Mouse (Mus musculus) liver, embryonic 14.5 days (tissue): ENCODE results near the gene Angel1. TPM values are rescaled to one million over a fixed set of nuclear protein-coding genes. Genes with fewer than 3 reads are reported as not detected.

ENCODE experiments used
- ATAC-seq: fragments of 200-750 bp; cut with Nextera tagmentation; 2 replicates; pipeline ENCODE4 v1.8.0; 2017; ENCODE audit warnings: moderate number of reproducible peaks, mild to moderate bottlenecking, moderate library complexity; ENCODE audit not compliant: insufficient read depth
- DNase-seq, 3 experiments: peaks; one replicate each; pipeline ENCODE4 v3.0.0-alpha.2; 2012 to 2013; ENCODE audit warnings: low read depth in 3 of 3, low spot score in 3 of 3
- H3K27ac ChIP-seq: fragments of 300-500 bp; sonication (generic); 2 replicates; pipeline ENCODE4 v1.5.1; 2014; ENCODE audit warnings: moderate library complexity, mild to moderate bottlenecking, control low read depth, inconsistent platforms
- H3K27me3 ChIP-seq: fragments of 300-500 bp; sonication (generic); 2 replicates; pipeline ENCODE4 v1.6.1; 2014; ENCODE audit warnings: mild to moderate bottlenecking, low read length, moderate library complexity; ENCODE audit not compliant: control insufficient read depth, insufficient read depth
- H3K36me3 ChIP-seq: fragments of 300-500 bp; sonication (generic); replicated peaks from 2 replicates; pipeline ENCODE4 v1.6.1; 2014; ENCODE audit warnings: low read depth; ENCODE audit not compliant: control insufficient read depth, insufficient read depth
- H3K4me1 ChIP-seq, 2 experiments: fragments of 200-500 bp in 1 of 2; fragments of 300-500 bp in 1 of 2; sonication (generic) in 1 of 2; replicated peaks; 2 replicates each; pipeline ENCODE4 v1.6.1; 2012 to 2014; ENCODE audit warnings: antibody characterized with exemption in 1 of 2, inconsistent platforms in 1 of 2, low read length in 1 of 2; ENCODE audit not compliant: control insufficient read depth in 2 of 2, insufficient read depth in 2 of 2
- H3K4me2 ChIP-seq: fragments of 300-500 bp; sonication (generic); 2 replicates; pipeline ENCODE4 v1.6.1; 2014; ENCODE audit warnings: low read depth, mild to moderate bottlenecking, control low read depth, moderate library complexity
- H3K4me3 ChIP-seq, 2 experiments: fragments of 200-500 bp in 1 of 2; fragments of 300-500 bp in 1 of 2; sonication (generic) in 1 of 2; 2 replicates each; pipeline ENCODE4 v1.5.1; 2012 to 2014; ENCODE audit warnings: low read depth in 2 of 2, low read length in 2 of 2, mild to moderate bottlenecking in 2 of 2, control low read depth in 1 of 2, inconsistent platforms in 1 of 2, moderate library complexity in 1 of 2; ENCODE audit not compliant: insufficient read depth in 1 of 2
- H3K9ac ChIP-seq: fragments of 300-500 bp; sonication (generic); replicated peaks from 2 replicates; pipeline ENCODE4 v1.6.1; 2014; ENCODE audit warnings: mild to moderate bottlenecking, control low read depth, moderate library complexity
- H3K9me3 ChIP-seq: fragments of 300-500 bp; sonication (generic); 2 replicates; pipeline ENCODE4 v1.6.1; 2016; ENCODE audit warnings: low read length, mixed read lengths; ENCODE audit not compliant: control insufficient read depth
- CTCF ChIP-seq: IDR thresholded peaks from 2 replicates; pipeline ENCODE4 v1.5.1; 2016; ENCODE audit warnings: antibody characterized with exemption, low read depth, control low read depth
- EP300 ChIP-seq: IDR thresholded peaks from 2 replicates; pipeline ENCODE4 v1.6.1; 2016; ENCODE audit warnings: antibody characterized with exemption, low read depth
- WGBS: fragments of 180-500 bp; shearing (Covaris S2); extraction: QIAGEN DNeasy Blood & Tissue Kit; methylation state at CpG from one replicate; pipeline ENCODE4 v1.1.7; 2014; ENCODE audit not compliant: insufficient replicate concordance; 5-methylcytosine and 5-hydroxymethylcytosine counted together
- polyA plus RNA-seq, 2 experiments: library from polyadenylated mRNA; depleted of rRNA in 1 of 2; stranded (reverse) in 1 of 2; unstranded in 1 of 2; fragments of >200 nt; fragmentation: Nextera tagmentation in 1 of 2; extraction: Ambion mirVana in 1 of 2; gene quantifications; 2 replicates each; pipeline versions ENCODE4 v1.2.1 to v1.2.3; 2012 to 2014

Gene Angel1
- polyA plus RNA-seq, 2 experiments: 0.60 to 1.1 TPM

DNA sequence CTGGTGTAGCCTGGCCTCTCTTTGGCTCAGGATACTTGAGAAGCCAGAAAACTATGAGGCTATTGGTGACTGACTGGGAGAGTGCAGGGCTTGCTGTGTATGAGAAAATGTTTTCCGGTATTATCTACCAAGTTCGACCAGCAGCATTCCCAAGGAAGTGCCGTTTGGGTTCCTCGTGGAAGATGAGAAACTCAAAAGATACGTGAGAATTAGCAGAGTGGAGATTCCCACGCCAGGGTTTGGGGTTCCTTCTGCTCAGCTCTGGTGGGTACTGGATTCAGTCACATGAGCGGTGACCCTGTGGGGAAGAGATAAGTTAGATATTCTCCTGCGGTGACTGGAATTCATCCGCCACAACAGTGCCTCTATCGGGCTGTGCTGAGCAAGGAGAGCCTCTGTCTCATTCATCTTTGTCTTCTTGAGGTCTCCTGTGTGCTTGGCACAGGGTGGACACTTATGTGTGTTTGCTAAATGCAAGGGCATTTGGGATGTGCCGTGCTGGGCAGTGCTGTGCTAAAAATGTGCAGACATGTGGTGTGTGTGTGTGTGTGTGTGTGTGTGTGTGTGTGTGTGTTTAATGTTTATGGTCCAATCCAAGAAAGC, 45.6 kb downstream of the Angel1 start:
- TF ChIP-seq EP300 (no peak), CTCF (no peak)
- no peaks in the 10 kb centered on the region for H3K9me3 ChIP-seq
- H3K4me2 ChIP-seq: peak overlapping the region; percentile 53; the same call in 1 of the 2 replicates
- peaks cover 0 to 1% of the 10 kb centered on the region in 2 experiments; a peak in 1 of 4 replicates for H3K4me1 ChIP-seq
- ATAC-seq (no peak), DNase-seq (no peak)
- peak overlapping the region in 1 of 2 experiments; percentile 21; a peak in 2 of 4 replicates for H3K4me3 ChIP-seq
- no peak overlapping the region for H3K27ac ChIP-seq
- H3K36me3 ChIP-seq: no peaks in the 10 kb centered on the region
- no peak overlapping the region for H3K9ac ChIP-seq
- WGBS: 10% methylated on average over 11 of the region's 11 CpGs
- peaks cover 22% of the 10 kb centered on the region for H3K27me3 ChIP-seq

DNA sequence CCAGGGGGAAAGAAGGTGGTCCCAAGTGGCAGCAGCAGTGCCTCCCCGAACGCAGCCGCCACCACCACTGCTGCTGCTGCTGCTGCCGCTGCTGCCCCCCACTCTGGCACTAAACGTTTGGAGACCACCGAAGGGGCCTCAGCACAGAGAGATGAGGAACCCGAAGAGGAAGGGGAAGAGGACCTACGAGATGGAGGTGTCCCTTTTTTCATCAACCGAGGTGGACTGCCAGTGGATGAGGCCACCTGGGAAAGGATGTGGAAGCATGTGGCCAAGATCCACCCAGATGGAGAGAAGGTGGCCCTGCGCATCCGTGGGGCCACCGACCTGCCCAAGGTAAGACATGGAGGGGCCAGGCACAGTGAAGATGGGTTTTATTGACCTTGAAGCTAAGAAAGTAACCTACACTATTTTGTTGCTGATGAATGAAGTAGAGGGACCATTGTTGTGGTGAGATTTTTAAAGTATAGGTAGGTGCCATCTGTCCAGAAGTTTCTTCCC, 46.2 kb downstream of the Angel1 start:
- Histone ChIP-seq H3K27me3 (peaks cover 22% of the 10 kb centered on the region), H3K4me3 (peak overlapping the region in 1 of 2 experiments; percentile 0; a peak in 2 of 4 replicates), H3K27ac (no peak overlapping the region), H3K4me2 (peak overlapping the region; percentile 53), H3K9ac (no peak overlapping the region), H3K4me1 (no peaks in the 10 kb centered on the region; a peak in 1 of 4 replicates), H3K9me3 (no peaks in the 10 kb centered on the region), H3K36me3 (no peaks in the 10 kb centered on the region)
- no peak for TF ChIP-seq CTCF
- no peak for TF ChIP-seq EP300
- ATAC-seq (no peak), DNase-seq (no peak)
- 14% methylated on average over 12 of the region's 12 CpGs for WGBS

DNA sequence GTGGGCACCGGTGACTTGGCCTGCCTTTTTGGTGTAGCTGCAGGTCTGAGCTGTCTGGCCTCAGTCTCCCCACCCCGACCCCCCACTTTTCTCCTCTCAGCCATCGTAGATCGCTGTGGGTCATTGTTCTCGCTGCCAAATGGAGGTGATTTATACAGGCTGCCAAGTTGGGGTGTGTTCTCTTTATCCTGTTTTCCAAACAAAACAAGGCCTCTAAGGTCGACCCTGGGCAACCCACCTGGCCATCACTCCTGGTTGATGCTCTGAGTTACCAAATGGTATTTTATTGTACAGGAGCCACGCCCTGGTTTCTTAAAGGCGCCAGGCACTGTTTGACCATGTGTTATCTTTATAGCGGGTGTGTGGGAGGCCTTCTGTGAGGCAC, 46.7 kb downstream of the Angel1 start:
- H3K27me3 ChIP-seq: peaks cover 22% of the 10 kb centered on the region
- H3K36me3 ChIP-seq: no peaks in the 10 kb centered on the region
- H3K27ac ChIP-seq: no peak overlapping the region
- H3K4me1 ChIP-seq: no peaks in the 10 kb centered on the region; a peak in 1 of 4 replicates
- peak overlapping the region; percentile 49 to 58 for H3K4me3 ChIP-seq
- no peak overlapping the region for H3K9ac ChIP-seq
- no peak for TF ChIP-seq CTCF
- no peak for TF ChIP-seq EP300
- no peak for DNase-seq
- no peak for ATAC-seq
- no peaks in the 10 kb centered on the region for H3K9me3 ChIP-seq
- H3K4me2 ChIP-seq: peak overlapping the region; percentile 53
- under 1% methylated on average over 9 of the region's 9 CpGs for WGBS

DNA sequence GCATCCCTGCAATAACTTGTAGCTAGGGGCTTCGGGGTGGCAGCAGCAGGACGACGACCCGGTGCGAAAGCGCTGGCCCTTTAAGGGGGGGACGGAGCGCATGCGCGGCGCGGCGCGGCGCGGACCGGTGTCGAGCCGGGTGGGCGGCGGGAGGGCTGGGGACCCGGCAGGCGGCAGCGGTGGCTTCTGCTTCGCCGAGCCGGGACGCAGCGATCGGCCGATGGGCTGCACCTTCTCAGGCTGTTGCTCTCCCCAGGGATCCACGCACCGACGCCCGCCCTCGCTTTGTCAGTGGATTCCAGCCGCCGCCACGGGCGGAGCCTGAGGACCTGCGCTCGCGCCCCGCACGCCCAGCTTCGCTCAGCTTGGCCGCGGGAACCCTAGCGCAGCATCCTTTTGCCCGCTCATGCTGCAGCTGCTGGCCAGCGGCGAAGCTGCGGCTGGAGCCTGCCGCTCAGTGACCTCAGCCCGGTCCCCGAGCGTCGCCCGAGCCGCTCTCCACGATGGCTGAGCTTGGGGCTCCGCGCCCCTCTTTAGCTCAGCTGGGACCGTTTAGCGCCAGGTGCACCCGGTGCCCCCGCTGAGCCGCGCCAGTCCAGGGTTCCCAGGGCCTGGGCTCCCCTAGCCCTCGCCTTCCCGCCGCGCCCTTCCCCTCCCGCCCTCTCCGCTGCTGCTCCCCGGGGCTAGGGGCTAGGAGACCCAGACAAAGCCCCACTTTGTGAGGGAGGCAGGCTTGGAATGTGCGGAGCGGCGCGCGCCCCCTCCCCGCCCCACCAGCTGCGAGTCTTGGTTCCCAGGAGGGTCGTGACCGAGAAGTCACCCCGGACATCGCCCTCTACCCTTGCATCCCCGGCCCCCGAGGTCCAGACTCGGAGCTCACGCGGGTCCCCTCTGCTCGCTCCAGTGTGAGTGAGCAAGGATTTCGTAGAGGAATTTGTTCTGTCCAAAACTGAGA, 47.4 kb downstream of the Angel1 start, which contains the start of gene Vash1:
TSS of gene Vash1 (plus strand) at position 110 of the 955 bp plus-strand sequence.
- no peak for ATAC-seq
- WGBS: under 1% methylated on average over 94 of the region's 94 CpGs
- Histone ChIP-seq H3K4me1 (no peaks in the 10 kb centered on the region; a peak in 1 of 4 replicates), H3K27me3 (peaks cover 22% of the 10 kb centered on the region), H3K9ac (no peak within 1 kb of the TSS; the same call in 1 of the 2 replicates), H3K4me2 (peak within 1 kb of the TSS; percentile 53), H3K36me3 (no peaks in the 10 kb centered on the region), H3K4me3 (peak within 1 kb of the TSS; percentile 49 to 58), H3K27ac (no peak within 1 kb of the TSS), H3K9me3 (no peaks in the 10 kb centered on the region)
- no peak for DNase-seq
- no peak for TF ChIP-seq CTCF
- TF ChIP-seq EP300: no peak
